Mouse (Mus musculus) limb, embryonic 12.5 days (tissue): ENCODE results near the gene Olfr171. TPM values are rescaled to one million over a fixed set of nuclear protein-coding genes. Genes with fewer than 3 reads are reported as not detected.
"Not testable (repeated sequence)": the region's sequence is repeated elsewhere in the genome, so short reads cannot be mapped to it uniquely, and the experiment has no call there.

Experiments
- ATAC-seq: fragments of 200-750 bp; cut with Nextera tagmentation; 2 replicates; pipeline ENCODE4 v1.8.0; 2017; ENCODE audit warnings: low read depth, moderate TSS enrichment; ENCODE audit not compliant: insufficient number of reproducible peaks, insufficient read depth, low FRiP score, low TSS enrichment
- H3K27ac ChIP-seq: fragments of 300-500 bp; sonication (generic); 2 replicates; pipeline ENCODE4 v1.5.1; 2016; ENCODE audit warnings: mild to moderate bottlenecking, moderate library complexity
- H3K27me3 ChIP-seq: fragments of 300-500 bp; sonication (generic); 2 replicates; pipeline ENCODE4 v1.6.1; 2016; ENCODE audit warnings: mild to moderate bottlenecking, moderate library complexity
- H3K36me3 ChIP-seq: fragments of 300-500 bp; sonication (generic); 2 replicates; pipeline ENCODE4 v1.6.1; 2016; ENCODE audit warnings: mild to moderate bottlenecking, moderate library complexity
- H3K4me1 ChIP-seq: fragments of 300-500 bp; sonication (generic); replicated peaks from 2 replicates; pipeline ENCODE4 v1.6.1; 2016
- H3K4me2 ChIP-seq: fragments of 300-500 bp; sonication (generic); 2 replicates; pipeline ENCODE4 v1.6.1; 2016; ENCODE audit warnings: mild to moderate bottlenecking, moderate library complexity
- H3K4me3 ChIP-seq: fragments of 300-500 bp; sonication (generic); replicated peaks from 2 replicates; pipeline ENCODE4 v1.5.1; 2016; ENCODE audit warnings: mild to moderate bottlenecking
- H3K9ac ChIP-seq: fragments of 300-500 bp; sonication (generic); replicated peaks from 2 replicates; pipeline ENCODE4 v1.6.1; 2016; ENCODE audit warnings: mild to moderate bottlenecking, moderate library complexity
- H3K9me3 ChIP-seq: fragments of 300-500 bp; sonication (generic); 2 replicates; pipeline ENCODE4 v1.6.1; 2016; ENCODE audit warnings: mild to moderate bottlenecking, moderate library complexity
- WGBS: fragments of 180-500 bp; shearing (Covaris S2); methylation state at CpG from one replicate; pipeline ENCODE4 v1.1.7; 2016; 5-methylcytosine and 5-hydroxymethylcytosine counted together
- polyA plus RNA-seq: library from polyadenylated mRNA; unstranded; fragments of >200 nt; fragmentation: Nextera tagmentation; extraction: Ambion mirVana; gene quantifications from 2 replicates; pipeline ENCODE4 v1.2.1, GENCODE M21; 2016

Gene Olfr171
- not detected in 2 replicates for polyA plus RNA-seq

GRCm38 (mm10) chr16:19629816-19630215 lies at the start of gene Olfr171:
Gene Olfr171, minus strand, starts transcription at chr16:19629916.
- no peak within 1 kb of the TSS for H3K4me2 ChIP-seq
- ATAC-seq: no peak
- H3K9me3 ChIP-seq: no peaks in the 10 kb centered on the region; the same call in none of the 2 replicates
- H3K36me3 ChIP-seq: no peaks in the 10 kb centered on the region
- H3K27me3 ChIP-seq: no peaks in the 10 kb centered on the region
- H3K9ac ChIP-seq: no peak within 1 kb of the TSS
- no peak within 1 kb of the TSS for H3K27ac ChIP-seq
- 84% methylated on average over 1 of the region's 1 CpGs for WGBS
- no peak within 1 kb of the TSS for H3K4me3 ChIP-seq
- no peaks in the 10 kb centered on the region for H3K4me1 ChIP-seq

GRCm38 (mm10) chr16:19670768-19671357 lies 41.1 kb upstream of the Olfr171 start:
- Histone ChIP-seq H3K4me3 (no peak overlapping the region), H3K27ac (no peak overlapping the region), H3K27me3 (no peaks in the 10 kb centered on the region), H3K36me3 (no peaks in the 10 kb centered on the region), H3K9ac (no peak overlapping the region), H3K4me1 (no peaks in the 10 kb centered on the region), H3K4me2 (no peak overlapping the region), H3K9me3 (no peaks in the 10 kb centered on the region)
- WGBS: 74% methylated on average over 2 of the region's 2 CpGs
- no peak for ATAC-seq

DNA sequence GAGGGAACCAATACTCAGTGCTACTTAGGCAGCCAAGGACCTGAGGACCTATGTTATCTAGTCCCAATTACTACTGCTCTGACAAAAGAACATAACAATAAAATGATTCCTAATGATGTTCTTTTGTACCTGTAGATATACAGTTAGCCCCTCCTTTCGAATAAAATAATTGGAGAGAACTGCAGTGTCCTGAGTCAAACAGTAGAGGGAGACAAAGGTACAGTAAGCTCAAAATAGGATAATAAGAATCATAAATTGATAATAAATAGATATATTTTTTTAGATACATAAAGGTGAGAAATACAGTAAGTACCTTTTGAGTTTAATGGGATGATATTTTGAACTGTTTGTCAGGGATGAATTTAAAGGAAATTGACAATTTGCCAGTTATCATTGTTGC lies 36.6 kb upstream of the Olfr171 start:
- Histone ChIP-seq H3K9me3 (no peaks in the 10 kb centered on the region), H3K36me3 (no peaks in the 10 kb centered on the region), H3K27me3 (no peaks in the 10 kb centered on the region), H3K4me2 (no peak overlapping the region), H3K9ac (no peak overlapping the region), H3K27ac (no peak overlapping the region), H3K4me1 (no peaks in the 10 kb centered on the region), H3K4me3 (no peak overlapping the region)
- 65% methylated on average over 1 of the region's 1 CpGs for WGBS
- no peak for ATAC-seq

- H3K9ac ChIP-seq, H3K4me2 ChIP-seq, H3K27me3 ChIP-seq, H3K4me1 ChIP-seq, H3K27ac ChIP-seq, ATAC-seq, H3K9me3 ChIP-seq, H3K4me3 ChIP-seq, H3K36me3 ChIP-seq: not testable (repeated sequence)
- 91% methylated on average over 2 of the region's 2 CpGs for WGBS
These were observed 17.9 kb downstream of the Olfr171 start, which contains the start of gene Olfr170 for GRCm38 (mm10) chr16:19611782-19612181. Gene Olfr170, minus strand, starts transcription at chr16:19611882.

GRCm38 (mm10) chr16:19603166-19603565 lies 26.6 kb downstream of the Olfr171 start:
- no peak for ATAC-seq
- no peaks in the 10 kb centered on the region for H3K4me1 ChIP-seq
- WGBS: 55% methylated on average over 2 of the region's 2 CpGs
- H3K9me3 ChIP-seq: no peaks in the 10 kb centered on the region
- H3K4me3 ChIP-seq: no peak overlapping the region
- H3K4me2 ChIP-seq: no peak overlapping the region
- H3K9ac ChIP-seq: no peak overlapping the region
- H3K36me3 ChIP-seq: no peaks in the 10 kb centered on the region
- no peaks in the 10 kb centered on the region for H3K27me3 ChIP-seq
- no peak overlapping the region for H3K27ac ChIP-seq

Other genes with a start within 250 kb of the Olfr171 start
- gene Olfr165, start 206.8 kb downstream of the Olfr171 start, polyA plus RNA-seq: not detected in 2 replicates
- gene Olfr166, start 146.2 kb downstream of the Olfr171 start, polyA plus RNA-seq: not detected in 2 replicates
- not detected in 2 replicates for gene Olfr167, start 107.7 kb downstream of the Olfr171 start, polyA plus RNA-seq
- gene Olfr168, start 94.4 kb downstream of the Olfr171 start, polyA plus RNA-seq: not detected in 2 replicates
- gene Olfr169, start 58.1 kb downstream of the Olfr171 start, polyA plus RNA-seq: not detected in 2 replicates
- not detected in 2 replicates for gene Olfr170, start 18.0 kb downstream of the Olfr171 start, polyA plus RNA-seq
- gene Lamp3, start 76.5 kb upstream of the Olfr171 start, polyA plus RNA-seq: 0.08 TPM in 1 of 2 replicates, not detected in the other
- gene B3gnt5, start 130.3 kb upstream of the Olfr171 start, polyA plus RNA-seq: 39.2 and 41.5 TPM in 2 replicates